Mouse (Mus musculus): Measurements from ENCODE around the gene Olfr288. TPM values are rescaled to one million over a fixed set of nuclear protein-coding genes. Genes with fewer than 3 reads are reported as not detected.

The Olfr288 gene
- polyA plus RNA-seq, 1 experiment from 2014 or later: not detected

DNA sequence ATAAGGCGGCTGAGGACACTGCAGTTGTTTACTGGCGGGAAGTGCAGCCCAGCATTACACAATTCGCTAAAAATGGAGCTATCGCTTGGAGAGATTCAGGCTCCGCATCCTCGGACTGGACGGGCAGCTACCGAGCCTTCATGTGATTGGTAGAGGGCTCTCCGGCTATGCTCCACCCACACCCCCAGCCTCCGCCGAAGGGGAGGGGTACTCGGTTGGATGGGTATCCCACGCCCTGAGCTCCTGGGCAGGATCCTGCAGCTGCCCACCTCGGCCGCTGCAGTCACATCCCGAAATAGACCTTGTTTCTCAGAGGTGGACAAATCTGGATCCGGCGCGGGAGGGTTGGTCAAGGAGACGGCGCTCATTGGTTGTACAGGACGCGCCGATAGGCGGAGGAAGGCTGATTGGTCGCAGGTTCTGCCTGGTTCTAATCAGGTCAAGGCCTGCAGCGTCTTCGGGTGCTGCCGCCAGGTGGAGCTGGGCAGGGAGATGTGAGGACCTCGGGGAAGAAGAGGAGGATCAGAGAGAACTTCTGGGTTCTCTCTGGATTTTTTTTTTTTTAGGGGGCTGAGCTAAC lies 14.1 kb downstream of the Olfr288 start:
- Histone ChIP-seq H3K4me2 (peak overlapping the region; percentile 67), H3K9me3 (replicated peaks) (no peaks in the 10 kb centered on the region), H3K36me3 (no peaks in the 10 kb centered on the region), H3K27ac (no peak overlapping the region), H3K27me3 (peaks cover 29% of the 10 kb centered on the region), H3K4me1 (replicated peaks) (peaks cover 13% of the 10 kb centered on the region), H3K9ac (no peak overlapping the region), H3K4me3 (replicated peaks) (peak overlapping the region; percentile 57)
- WGBS (ENCODE audit: insufficient replicate concordance): under 1% methylated on average over 30 of the region's 30 CpGs
- DNase-seq: peak; percentile 70
- peak; percentile 96 for ATAC-seq (ENCODE audit: low read depth)

- 10% methylated on average over 26 of the region's 26 CpGs for WGBS (ENCODE audit: insufficient replicate concordance)
- Histone ChIP-seq H3K27me3 (peaks cover 34% of the 10 kb centered on the region), H3K9ac (no peak overlapping the region), H3K27ac (no peak overlapping the region), H3K36me3 (no peaks in the 10 kb centered on the region), H3K4me2 (peak overlapping the region; percentile 67), H3K4me1 (replicated peaks) (peaks cover 13% of the 10 kb centered on the region), H3K4me3 (replicated peaks) (peak overlapping the region; percentile 57), H3K9me3 (replicated peaks) (no peaks in the 10 kb centered on the region)
- DNase-seq (no peak), ATAC-seq (ENCODE audit: low read depth) (no peak)
Observed at GRCm38 (mm10) chr15:98180567-98181131, 14.7 kb downstream of the Olfr288 start.

DNA sequence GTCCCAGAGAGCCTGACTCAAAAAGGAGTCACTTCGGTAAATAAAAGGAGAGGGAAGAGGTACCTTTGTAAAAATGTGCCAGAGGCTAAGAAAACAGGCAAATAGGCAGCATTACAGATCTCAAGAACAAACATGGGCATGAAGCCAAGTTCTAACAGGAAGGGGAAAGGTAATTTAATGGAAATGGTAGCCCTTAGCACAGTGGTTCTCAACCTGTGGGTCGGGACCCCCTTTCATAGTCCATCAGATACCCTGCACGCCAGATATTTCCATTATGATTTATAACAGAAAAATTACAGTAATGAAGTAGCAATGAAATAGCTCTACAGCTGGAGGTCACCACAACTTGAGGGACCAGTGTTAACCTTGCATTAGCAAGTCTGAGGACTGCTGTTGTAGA lies 18.0 kb downstream of the Olfr288 start:
- H3K27ac ChIP-seq: no peak overlapping the region
- ATAC-seq (ENCODE audit: low read depth): no peak
- H3K36me3 ChIP-seq: no peaks in the 10 kb centered on the region
- H3K4me1 ChIP-seq (replicated peaks): peaks cover 13% of the 10 kb centered on the region
- no peak for DNase-seq
- H3K9me3 ChIP-seq (replicated peaks): no peaks in the 10 kb centered on the region
- WGBS (ENCODE audit: insufficient replicate concordance): 47% methylated on average over 3 of the region's 3 CpGs
- no peak overlapping the region for H3K4me3 ChIP-seq (replicated peaks)
- no peak overlapping the region for H3K4me2 ChIP-seq
- H3K27me3 ChIP-seq: peaks cover 55% of the 10 kb centered on the region
- no peak overlapping the region for H3K9ac ChIP-seq

DNA sequence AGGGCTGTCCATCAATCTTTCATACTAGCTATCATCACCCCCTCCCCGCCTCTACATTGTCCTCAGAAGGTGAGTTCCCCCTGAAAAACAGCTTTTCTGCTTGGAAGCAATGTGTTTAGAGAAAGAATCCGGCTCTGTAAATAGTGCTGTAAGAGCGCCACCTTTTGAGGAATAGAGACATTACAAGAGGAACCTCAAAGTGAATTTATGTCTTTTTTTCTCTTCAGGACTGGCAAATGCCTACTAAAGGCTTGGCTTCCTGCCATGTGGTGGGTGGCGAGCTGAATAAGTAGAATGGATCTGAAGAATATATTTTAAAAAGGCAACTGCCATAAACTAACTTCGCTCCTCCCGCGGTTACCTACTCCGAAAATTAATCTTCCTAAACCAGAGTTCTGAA lies 21.5 kb downstream of the Olfr288 start:
- no peak overlapping the region for H3K27ac ChIP-seq
- H3K27me3 ChIP-seq: peaks cover 74% of the 10 kb centered on the region
- no peak for ATAC-seq (ENCODE audit: low read depth)

DNA sequence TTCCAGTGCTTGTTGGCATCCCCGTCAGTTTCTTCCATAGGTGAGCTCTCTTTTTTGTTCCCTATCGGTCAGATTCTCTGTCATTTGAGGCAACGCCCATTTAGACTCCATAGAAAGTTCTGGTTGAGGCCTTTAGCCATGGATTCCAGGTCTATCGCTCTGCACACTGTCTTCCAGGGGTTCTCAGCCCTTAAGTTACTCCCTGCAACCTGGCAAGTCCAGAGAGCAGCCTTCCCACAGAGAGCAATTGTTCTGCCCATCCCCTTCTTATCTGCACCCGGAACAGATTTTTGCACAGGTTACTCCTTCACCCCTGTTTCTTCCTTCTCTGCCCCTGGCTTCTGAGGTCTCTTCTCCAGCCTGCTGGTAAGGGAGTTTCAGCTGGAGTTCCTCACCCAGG lies 23.2 kb downstream of the Olfr288 start:
- Histone ChIP-seq H3K4me3 (replicated peaks) (no peak overlapping the region), H3K4me1 (replicated peaks) (peaks cover 9% of the 10 kb centered on the region), H3K9ac (no peak overlapping the region), H3K36me3 (no peaks in the 10 kb centered on the region), H3K27me3 (peaks cover 86% of the 10 kb centered on the region), H3K4me2 (no peak overlapping the region), H3K27ac (no peak overlapping the region), H3K9me3 (replicated peaks) (no peaks in the 10 kb centered on the region)
- DNase-seq (no peak), ATAC-seq (ENCODE audit: low read depth) (no peak)
- WGBS (ENCODE audit: insufficient replicate concordance): 60% methylated on average over 5 of the region's 5 CpGs

More for the DNA sequence above, 21.5 kb downstream of the Olfr288 start:
- Histone ChIP-seq H3K4me3 (replicated peaks) (no peak overlapping the region), H3K36me3 (no peaks in the 10 kb centered on the region), H3K9ac (no peak overlapping the region), H3K4me2 (no peak overlapping the region), H3K4me1 (replicated peaks) (no peaks in the 10 kb centered on the region), H3K9me3 (replicated peaks) (no peaks in the 10 kb centered on the region)
- WGBS (ENCODE audit: insufficient replicate concordance): 35% methylated on average over 8 of the region's 8 CpGs
- no peak for DNase-seq

DNA sequence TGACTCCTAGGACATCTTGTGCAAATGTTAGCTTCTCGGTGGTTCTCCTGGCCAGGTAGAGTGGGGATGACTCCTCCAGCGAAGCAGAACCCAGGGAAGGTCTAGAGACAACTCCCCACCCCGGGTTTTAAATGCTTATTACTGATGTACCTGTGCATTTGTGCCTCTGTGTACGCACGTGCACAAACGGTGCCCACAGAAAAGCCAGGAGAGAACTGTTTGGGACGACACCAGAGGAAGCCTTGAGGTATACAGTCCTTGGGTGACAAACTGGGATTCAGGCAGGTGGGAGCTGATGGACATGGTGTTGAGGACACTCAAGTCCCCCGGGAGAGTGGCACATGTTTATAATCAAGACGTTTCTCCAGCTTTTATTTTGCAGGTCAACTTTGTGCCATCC lies 24.4 kb downstream of the Olfr288 start:
- ATAC-seq (ENCODE audit: low read depth): no peak
- WGBS (ENCODE audit: insufficient replicate concordance): 47% methylated on average over 9 of the region's 9 CpGs

GRCm38 (mm10) chr15:98170365-98170764 lies 25.0 kb downstream of the Olfr288 start:
- H3K9me3 ChIP-seq (replicated peaks): no peaks in the 10 kb centered on the region
- WGBS (ENCODE audit: insufficient replicate concordance): 17% methylated on average over 7 of the region's 7 CpGs
- no peak overlapping the region for H3K9ac ChIP-seq
- H3K4me3 ChIP-seq (replicated peaks): no peak overlapping the region
- ATAC-seq (ENCODE audit: low read depth) (no peak), DNase-seq (no peak)
- H3K36me3 ChIP-seq: no peaks in the 10 kb centered on the region
- H3K4me1 ChIP-seq (replicated peaks): peaks cover 9% of the 10 kb centered on the region
- no peak overlapping the region for H3K27ac ChIP-seq
- H3K27me3 ChIP-seq: peaks cover 89% of the 10 kb centered on the region
- no peak overlapping the region for H3K4me2 ChIP-seq

More for the DNA sequence above, 24.4 kb downstream of the Olfr288 start:
- no peak overlapping the region for H3K4me3 ChIP-seq (replicated peaks)
- no peaks in the 10 kb centered on the region for H3K36me3 ChIP-seq
- peaks cover 88% of the 10 kb centered on the region for H3K27me3 ChIP-seq
- H3K4me1 ChIP-seq (replicated peaks): peaks cover 9% of the 10 kb centered on the region
- no peak overlapping the region for H3K27ac ChIP-seq
- no peak for DNase-seq
- H3K9me3 ChIP-seq (replicated peaks): no peaks in the 10 kb centered on the region
- H3K4me2 ChIP-seq: no peak overlapping the region
- no peak overlapping the region for H3K9ac ChIP-seq

- no peak for ATAC-seq (ENCODE audit: low read depth)
- Histone ChIP-seq H3K9ac (no peak overlapping the region), H3K27me3 (peaks cover 95% of the 10 kb centered on the region), H3K27ac (no peak overlapping the region), H3K4me1 (replicated peaks) (peaks cover 9% of the 10 kb centered on the region), H3K36me3 (no peaks in the 10 kb centered on the region), H3K9me3 (replicated peaks) (no peaks in the 10 kb centered on the region), H3K4me2 (no peak overlapping the region), H3K4me3 (replicated peaks) (no peak overlapping the region)
- WGBS (ENCODE audit: insufficient replicate concordance): 6% methylated on average over 19 of the region's 19 CpGs
- no peak for DNase-seq
Observed at GRCm38 (mm10) chr15:98168622-98169004, 26.7 kb downstream of the Olfr288 start.

DNA sequence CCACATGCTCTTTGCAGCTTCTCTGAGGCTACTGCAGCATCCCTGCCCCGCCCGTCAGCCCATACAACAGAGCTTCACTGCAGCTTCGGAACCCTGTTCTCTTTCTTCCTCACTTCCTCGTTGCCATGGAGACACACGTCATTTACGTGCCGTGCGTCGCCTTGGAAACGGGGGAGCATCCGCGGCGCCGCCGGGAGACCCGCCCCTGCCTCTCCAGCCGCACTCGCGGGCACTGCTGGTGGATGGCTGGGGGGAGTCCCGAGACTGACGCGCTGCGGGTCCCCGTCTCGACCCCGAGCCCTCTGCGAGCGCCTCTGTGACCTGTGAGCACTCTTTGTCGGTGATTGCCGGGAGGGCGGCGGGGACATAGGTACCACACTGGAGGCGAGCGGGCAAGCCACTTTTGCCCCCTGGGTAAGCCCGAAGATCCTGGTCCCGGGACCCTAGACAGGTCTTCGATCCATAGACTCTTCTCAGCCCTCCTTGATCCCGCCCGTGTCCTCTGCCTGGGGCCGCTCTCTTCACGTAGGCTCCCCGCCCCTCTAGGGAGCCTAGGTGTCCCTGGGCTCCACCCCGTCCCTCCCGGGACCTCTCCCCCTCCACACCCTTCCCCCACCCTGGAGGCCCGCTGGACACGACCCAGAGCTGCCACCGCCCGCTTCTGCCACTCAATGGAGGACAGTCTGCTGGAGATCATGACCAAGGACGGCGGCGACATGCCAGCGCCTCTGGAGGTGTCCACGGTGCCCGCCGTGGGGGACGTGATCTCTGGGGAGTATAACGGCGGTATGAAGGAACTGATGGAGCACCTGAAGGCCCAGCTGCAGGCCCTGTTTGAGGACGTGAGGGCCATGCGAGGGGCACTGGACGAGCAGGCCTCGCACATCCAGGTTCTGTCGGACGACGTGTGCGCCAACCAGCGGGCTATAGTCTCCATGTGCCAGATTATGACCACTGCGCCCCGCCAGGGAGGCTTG lies 27.4 kb downstream of the Olfr288 start:
- no peak overlapping the region for H3K27ac ChIP-seq
- H3K4me1 ChIP-seq (replicated peaks): peaks cover 9% of the 10 kb centered on the region
- WGBS (ENCODE audit: insufficient replicate concordance): 4% methylated on average over 69 of the region's 69 CpGs
- ATAC-seq (ENCODE audit: low read depth) (no peak), DNase-seq (no peak)
- peak overlapping the region; percentile 24 for H3K4me2 ChIP-seq
- no peaks in the 10 kb centered on the region for H3K9me3 ChIP-seq (replicated peaks)
- peaks cover 88% of the 10 kb centered on the region for H3K27me3 ChIP-seq
- no peaks in the 10 kb centered on the region for H3K36me3 ChIP-seq
- no peak overlapping the region for H3K9ac ChIP-seq
- peak overlapping the region; percentile 29 for H3K4me3 ChIP-seq (replicated peaks)

DNA sequence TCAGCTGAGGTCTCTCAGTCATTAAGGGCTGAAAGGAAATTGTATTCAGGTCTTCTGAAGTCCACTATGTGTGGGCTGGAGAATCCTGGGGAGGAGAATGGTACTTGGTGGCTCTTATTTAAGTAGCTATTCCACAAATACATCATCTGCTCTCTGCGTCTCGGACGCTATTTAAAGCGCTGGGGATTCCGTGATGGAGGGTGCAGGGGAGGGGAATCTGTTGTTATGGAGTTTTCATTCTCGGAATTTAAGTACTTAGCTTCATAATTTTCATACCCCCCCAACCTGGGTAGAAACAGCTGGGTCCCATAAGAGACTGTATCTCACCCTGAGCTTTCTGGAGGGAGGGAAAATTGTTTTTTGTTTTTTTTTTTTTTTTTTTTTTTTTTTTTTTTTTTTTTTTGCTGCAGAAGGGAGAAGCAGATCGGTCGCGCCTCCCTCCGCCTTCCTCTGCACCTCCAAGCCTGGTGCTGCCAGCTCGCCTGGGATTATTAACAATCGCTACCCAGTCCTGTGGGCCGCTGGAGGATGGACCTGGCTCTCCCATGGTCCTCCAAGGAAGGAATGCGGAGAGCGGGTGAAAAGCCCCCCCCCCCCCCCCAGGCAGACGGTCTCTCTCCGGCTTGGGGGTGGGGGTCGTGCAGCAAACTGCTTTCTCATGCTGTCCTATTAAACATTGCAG lies 28.2 kb downstream of the Olfr288 start, which contains the start of gene Ccdc184:
Gene Ccdc184, plus strand, starts transcription at position 196 of the 682 bp plus-strand sequence.
- Histone ChIP-seq H3K9ac (no peak within 1 kb of the TSS), H3K27ac (no peak within 1 kb of the TSS), H3K4me2 (peak within 1 kb of the TSS; percentile 24), H3K36me3 (no peaks in the 10 kb centered on the region), H3K27me3 (peaks cover 86% of the 10 kb centered on the region), H3K4me1 (replicated peaks) (peaks cover 9% of the 10 kb centered on the region), H3K9me3 (replicated peaks) (no peaks in the 10 kb centered on the region), H3K4me3 (replicated peaks) (peak within 1 kb of the TSS; percentile 29)
- 8% methylated on average over 18 of the region's 18 CpGs for WGBS (ENCODE audit: insufficient replicate concordance)
- DNase-seq (no peak), ATAC-seq (ENCODE audit: low read depth) (no peak)

DNA sequence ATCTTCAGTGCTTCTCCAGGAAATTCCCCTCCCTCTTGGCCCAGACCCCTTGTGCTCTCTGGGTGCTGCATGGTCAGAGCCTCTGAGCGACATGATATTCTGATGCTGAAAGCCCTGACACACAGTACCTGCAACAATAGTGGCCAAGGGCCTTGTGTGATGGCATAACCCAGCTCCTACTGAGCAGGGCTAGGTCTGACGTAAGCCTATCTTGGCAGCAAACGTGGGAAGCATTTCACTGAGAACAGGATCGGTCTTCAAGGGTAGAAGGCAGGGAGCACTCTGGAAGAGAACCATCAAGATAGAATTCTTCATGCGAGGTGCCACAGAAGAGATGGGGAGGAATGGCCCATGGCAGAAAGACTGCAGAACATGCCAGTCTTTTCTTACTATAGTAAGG lies 29.8 kb downstream of the Olfr288 start, which contains the start of gene Asb8:
Gene Asb8, minus strand, starts transcription at position 101 of the 400 bp plus-strand sequence.
- Histone ChIP-seq H3K9me3 (replicated peaks) (no peaks in the 10 kb centered on the region), H3K9ac (no peak within 1 kb of the TSS), H3K36me3 (no peaks in the 10 kb centered on the region), H3K27me3 (peaks cover 73% of the 10 kb centered on the region), H3K27ac (no peak within 1 kb of the TSS), H3K4me1 (replicated peaks) (peaks cover 9% of the 10 kb centered on the region), H3K4me3 (replicated peaks) (no peak within 1 kb of the TSS), H3K4me2 (no peak within 1 kb of the TSS)
- DNase-seq (no peak), ATAC-seq (ENCODE audit: low read depth) (no peak)
- WGBS (ENCODE audit: insufficient replicate concordance): 70% methylated on average over 5 of the region's 5 CpGs

Data from liver, embryonic 13.5 days (tissue).